Comparison of ENCODE assay signal across 27 mouse cellular contexts in genomic region chr6:82111111-82111510, GRCm38 (mm10).
DNase-seq lines count a peak whose midpoint lies in the region; ATAC-seq and TF ChIP-seq lines count a peak whose summit lies in the region.
"Had no signal": no experiment of that assay in that cellular context is flagged by ENCODE, and none has a peak within 500 bp of the region (broad histone marks: within the 10 kb centered on the region; RNA-seq: fewer than 3 reads in every experiment).

No protein-coding gene starts in this region.

- H3K36me3 ChIP-seq in liver, adult 2 months (ENCODE audit: control insufficient read depth, insufficient read depth, low read length), result no peaks in the 10 kb centered on the region
- H3K36me3 ChIP-seq in liver, postnatal 0 days (replicated peaks; ENCODE audit: insufficient read depth, low read length), result no peaks in the 10 kb centered on the region
- no peaks in the 10 kb centered on the region for H3K36me3 ChIP-seq in midbrain, embryonic 11.5 days (ENCODE audit: control insufficient read depth, insufficient read depth, low read length)
- H3K36me3 ChIP-seq in midbrain, embryonic 15.5 days (replicated peaks), result no peaks in the 10 kb centered on the region
- H3K36me3 ChIP-seq in stomach, postnatal 0 days (ENCODE audit: control insufficient read depth, insufficient read depth, low read length), result no peaks in the 10 kb centered on the region
- H3K36me3 ChIP-seq: heart, embryonic 12.5 days; hindbrain, embryonic 13.5 days; liver, embryonic 15.5 days; neural tube, embryonic 15.5 days had no signal

- WGBS in liver, adult 2 months, result 69% methylated on average over 1 of the region's 1 CpGs
- 76% methylated on average over 1 of the region's 1 CpGs for WGBS in liver, postnatal 0 days (ENCODE audit: insufficient replicate concordance)
- WGBS in midbrain, embryonic 11.5 days, result 88% methylated on average over 1 of the region's 1 CpGs
- WGBS in midbrain, embryonic 15.5 days, result 92% methylated on average over 1 of the region's 1 CpGs
- WGBS in stomach, postnatal 0 days, result 81% methylated on average over 1 of the region's 1 CpGs

- H3K4me2 ChIP-seq in liver, postnatal 0 days (ENCODE audit: low read depth, low read length), result no peak overlapping the region
- no peak overlapping the region for H3K4me2 ChIP-seq in midbrain, embryonic 11.5 days
- no peak overlapping the region for H3K4me2 ChIP-seq in midbrain, embryonic 15.5 days
- H3K4me2 ChIP-seq in stomach, postnatal 0 days (replicated peaks; ENCODE audit: low read depth), result no peak overlapping the region
- H3K4me2 ChIP-seq: forebrain, embryonic 13.5 days; heart, embryonic 12.5 days; hindbrain, embryonic 13.5 days; liver, embryonic 15.5 days; neural tube, embryonic 15.5 days had no signal

- no peaks in the 10 kb centered on the region for H3K9me3 ChIP-seq in liver, postnatal 0 days (ENCODE audit: low read length)
- H3K9me3 ChIP-seq in midbrain, embryonic 11.5 days (ENCODE audit: control insufficient read depth, low read length), result no peaks in the 10 kb centered on the region
- no peaks in the 10 kb centered on the region for H3K9me3 ChIP-seq in midbrain, embryonic 15.5 days
- no peaks in the 10 kb centered on the region for H3K9me3 ChIP-seq in stomach, postnatal 0 days (ENCODE audit: control insufficient read depth, low read length)
- H3K9me3 ChIP-seq: forebrain, embryonic 13.5 days; heart, embryonic 12.5 days; hindbrain, embryonic 13.5 days; liver, embryonic 15.5 days; neural tube, embryonic 15.5 days had no signal

- no peak for TF ChIP-seq EP300 in liver, postnatal 0 days (IDR thresholded peaks at IDR 0.05; ENCODE audit: low read depth)
- TF ChIP-seq EP300 in stomach, postnatal 0 days (optimal IDR thresholded peaks at IDR 0.05), result no peak

- no peak overlapping the region for H3K9ac ChIP-seq in liver, adult 2 months (ENCODE audit: low read depth, low read length)
- no peak overlapping the region for H3K9ac ChIP-seq in liver, postnatal 0 days (replicated peaks)
- H3K9ac ChIP-seq in midbrain, embryonic 11.5 days (ENCODE audit: low read length), result no peak overlapping the region
- H3K9ac ChIP-seq in midbrain, embryonic 15.5 days, result no peak overlapping the region
- H3K9ac ChIP-seq in stomach, postnatal 0 days (ENCODE audit: low read length), result no peak overlapping the region
- H3K9ac ChIP-seq: forebrain, embryonic 13.5 days; heart, embryonic 12.5 days; hindbrain, embryonic 13.5 days; liver, embryonic 15.5 days; neural tube, embryonic 15.5 days had no signal

- H3K4me3 ChIP-seq in liver, adult 2 months (ENCODE audit: insufficient read depth, low read depth, low read length), result no peak overlapping the region
- no peak overlapping the region for H3K4me3 ChIP-seq in liver, postnatal 0 days (ENCODE audit: low read depth, low read length)
- H3K4me3 ChIP-seq in midbrain, embryonic 11.5 days (ENCODE audit: low read depth, low read length), result no peak overlapping the region
- H3K4me3 ChIP-seq in midbrain, embryonic 15.5 days, result no peak overlapping the region
- H3K4me3 ChIP-seq in stomach, postnatal 0 days (ENCODE audit: low read depth, low read length), result no peak overlapping the region
- H3K4me3 ChIP-seq: forebrain, embryonic 13.5 days; heart, embryonic 12.5 days; hindbrain, embryonic 13.5 days; liver, embryonic 15.5 days; neural tube, embryonic 15.5 days had no signal

- no peak for TF ChIP-seq CTCF in liver, adult 2 months (IDR thresholded peaks at IDR 0.05; ENCODE audit: low read depth, low read length)
- TF ChIP-seq CTCF in liver, postnatal 0 days (IDR thresholded peaks at IDR 0.05; ENCODE audit: low read depth), result no peak
- TF ChIP-seq CTCF in stomach, postnatal 0 days (IDR thresholded peaks at IDR 0.05; ENCODE audit: low read depth), result peak; percentile 28; the same call in 1 of the 2 replicates

- no peaks in the 10 kb centered on the region for H3K4me1 ChIP-seq in liver, adult 2 months (ENCODE audit: control insufficient read depth, insufficient read depth, low read length)
- H3K4me1 ChIP-seq in liver, postnatal 0 days (ENCODE audit: insufficient read depth), result no peaks in the 10 kb centered on the region
- no peaks in the 10 kb centered on the region for H3K4me1 ChIP-seq in midbrain, embryonic 11.5 days (ENCODE audit: control insufficient read depth, insufficient read depth, low read length)
- H3K4me1 ChIP-seq in midbrain, embryonic 15.5 days, result no peaks in the 10 kb centered on the region
- H3K4me1 ChIP-seq in stomach, postnatal 0 days (replicated peaks; ENCODE audit: control insufficient read depth, insufficient read depth), result no peaks in the 10 kb centered on the region
- H3K4me1 ChIP-seq: forebrain, embryonic 13.5 days; hindbrain, embryonic 13.5 days; liver, embryonic 15.5 days; neural tube, embryonic 15.5 days had no signal

- H3K27me3 ChIP-seq in liver, adult 2 months (ENCODE audit: control insufficient read depth, insufficient read depth, low read length), result no peaks in the 10 kb centered on the region
- no peaks in the 10 kb centered on the region for H3K27me3 ChIP-seq in liver, postnatal 0 days (ENCODE audit: insufficient read depth, low read length)
- H3K27me3 ChIP-seq in midbrain, embryonic 11.5 days (ENCODE audit: control insufficient read depth, insufficient read depth, low read length), result no peaks in the 10 kb centered on the region
- no peaks in the 10 kb centered on the region for H3K27me3 ChIP-seq in midbrain, embryonic 15.5 days (replicated peaks)
- H3K27me3 ChIP-seq in stomach, postnatal 0 days (ENCODE audit: control insufficient read depth, insufficient read depth, low read length), result no peaks in the 10 kb centered on the region
- H3K27me3 ChIP-seq: CH12.LX; forebrain, embryonic 13.5 days; hindbrain, embryonic 13.5 days; liver, embryonic 15.5 days; neural tube, embryonic 15.5 days had no signal

- TF ChIP-seq POLR2A in liver, adult 2 months (IDR thresholded peaks at IDR 0.05; ENCODE audit: extremely low read depth, insufficient read depth, low read length), result no peak

- no peak for ATAC-seq in liver, postnatal 0 days
- ATAC-seq in midbrain, embryonic 11.5 days (ENCODE audit: low FRiP score), result no peak
- no peak for ATAC-seq in midbrain, embryonic 15.5 days (replicated peaks)
- ATAC-seq in stomach, postnatal 0 days (ENCODE audit: low FRiP score, low TSS enrichment), result no peak
- ATAC-seq: activated CD4-positive, CD25-positive, alpha-beta regulatory T cell, adult 4 months; forebrain, embryonic 13.5 days had no signal

- peak; percentile 30 for DNase-seq in heart, adult 11 months
- no peak for DNase-seq in heart, adult 8-10 months (ENCODE audit: low spot score)
- DNase-seq in liver, adult 2 months (ENCODE audit: extremely low read depth, low read depth, low spot score), result peak; percentile 53
- no peak for DNase-seq in liver, postnatal 0 days
- DNase-seq in midbrain, embryonic 11.5 days (ENCODE audit: low spot score, missing footprints), result peak; percentile 10
- DNase-seq in stomach, postnatal 0 days (ENCODE audit: low spot score), result no peak
- no peak for DNase-seq in thymus, postnatal 14 days
- DNase-seq: adrenal gland, adult 8-10 months; cerebellum, adult 8-10 months; cerebellum, postnatal 36 days; gastrocnemius, postnatal 25 days; heart, adult 18-20 months; heart, postnatal 4 days; kidney, postnatal 14 days; liver; midbrain, embryonic 14.5 days; retina, postnatal 1 day; right cerebral cortex, postnatal 14 days had no signal

- no peak overlapping the region for H3K27ac ChIP-seq in liver, adult 2 months (replicated peaks; ENCODE audit: insufficient read depth, low read depth, low read length)
- no peak overlapping the region for H3K27ac ChIP-seq in liver, postnatal 0 days (ENCODE audit: low read depth)
- H3K27ac ChIP-seq in midbrain, embryonic 11.5 days (ENCODE audit: low read depth, low read length), result no peak overlapping the region
- no peak overlapping the region for H3K27ac ChIP-seq in midbrain, embryonic 15.5 days
- H3K27ac ChIP-seq in stomach, postnatal 0 days (replicated peaks), result peak overlapping the region; percentile 71; the same call in 1 of the 2 replicates
- H3K27ac ChIP-seq: forebrain, embryonic 13.5 days; hindbrain, embryonic 13.5 days; liver, embryonic 15.5 days; macrophage; neural tube, embryonic 15.5 days had no signal

- no peaks in the 10 kb centered on the region for H3K79me2 ChIP-seq in liver, adult 2 months (ENCODE audit: control insufficient read depth, insufficient read depth, low read length)

Comparison
In these comparisons a context has a peak if more than half of its experiments do, and no peak if none do; other contexts are left out.
1. DNase-seq: peak in heart, adult 11 months (single experiment), liver, adult 2 months (single experiment) and midbrain, embryonic 11.5 days (single experiment); none in heart, adult 8-10 months (single experiment), liver, postnatal 0 days (single experiment), stomach, postnatal 0 days (single experiment) and thymus, postnatal 14 days (single experiment).